Mouse (Mus musculus): Measurements from ENCODE around the gene Acadl.

The Acadl gene

DNA sequence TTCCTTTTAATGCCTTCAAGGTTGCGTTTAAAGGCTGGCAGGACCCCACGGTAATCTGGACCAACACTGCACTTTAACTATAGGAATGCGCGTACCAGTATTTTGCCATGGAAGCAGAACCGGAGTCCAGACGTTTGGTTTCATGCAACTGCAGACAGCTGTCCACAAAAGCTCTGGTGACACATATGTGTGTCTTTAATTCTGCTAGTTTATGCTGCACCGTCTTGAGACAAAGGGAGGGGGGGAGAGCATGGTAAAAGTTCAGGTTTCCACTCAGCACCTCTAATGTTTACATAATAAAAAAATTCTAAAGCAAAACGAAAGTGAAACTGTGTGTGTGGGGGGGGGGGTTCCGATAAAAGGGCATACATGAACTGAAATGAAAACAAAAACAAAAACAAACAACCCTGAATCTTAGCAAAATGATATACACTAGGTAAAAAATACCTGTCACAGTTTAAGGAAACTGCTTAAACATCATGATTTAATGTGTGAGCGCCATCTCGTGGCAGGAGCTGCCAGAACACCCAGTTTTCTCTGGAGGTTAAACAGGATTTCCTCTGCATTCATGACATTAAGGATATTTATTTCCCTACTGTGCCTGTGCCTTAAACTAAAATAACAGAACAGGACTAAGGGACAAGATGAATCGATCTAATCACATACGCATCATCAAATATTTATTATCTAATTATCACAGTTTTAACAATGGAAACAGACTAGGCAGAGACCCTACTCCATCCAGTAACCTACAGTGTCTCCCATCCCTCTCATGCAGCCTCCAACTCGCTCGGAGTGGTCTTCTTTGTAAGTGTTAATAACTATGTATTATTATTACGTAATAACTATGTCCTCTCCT lies 24.7 kb downstream of the Acadl start:
- DNase-seq: peak; percentile 92

GRCm38 (mm10) chr1:66837207-66837606 lies 25.9 kb downstream of the Acadl start:
- no peak for DNase-seq

DNA sequence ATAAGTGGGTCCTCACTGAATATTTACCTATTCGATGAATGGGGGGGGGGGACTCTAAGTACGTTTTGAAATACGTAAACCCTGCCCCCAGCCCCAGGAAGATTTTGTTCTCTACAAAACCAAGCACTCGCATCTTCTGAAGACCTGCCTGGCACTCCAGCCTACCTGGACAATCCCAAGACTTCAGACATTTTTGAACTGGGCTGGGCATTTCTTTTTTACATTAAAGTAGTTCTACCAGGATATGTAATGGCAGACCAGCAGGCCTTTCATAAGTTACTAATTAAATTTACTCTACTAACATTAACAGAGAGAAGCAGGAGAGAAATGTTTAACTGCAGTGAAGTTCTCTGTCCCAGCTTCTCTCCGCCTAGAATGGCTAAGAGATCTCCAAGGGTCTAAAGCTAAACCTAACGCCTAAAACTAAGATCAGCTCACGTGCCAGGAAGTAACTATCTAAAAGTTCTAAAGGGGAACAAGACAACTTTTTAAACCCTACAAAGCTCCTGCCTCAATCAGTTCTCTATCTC lies 30.4 kb downstream of the Acadl start:
- DNase-seq: peak; percentile 33

- DNase-seq: peak; percentile 55
Measured at GRCm38 (mm10) chr1:66831824-66832600, 31.1 kb downstream of the Acadl start.

DNA sequence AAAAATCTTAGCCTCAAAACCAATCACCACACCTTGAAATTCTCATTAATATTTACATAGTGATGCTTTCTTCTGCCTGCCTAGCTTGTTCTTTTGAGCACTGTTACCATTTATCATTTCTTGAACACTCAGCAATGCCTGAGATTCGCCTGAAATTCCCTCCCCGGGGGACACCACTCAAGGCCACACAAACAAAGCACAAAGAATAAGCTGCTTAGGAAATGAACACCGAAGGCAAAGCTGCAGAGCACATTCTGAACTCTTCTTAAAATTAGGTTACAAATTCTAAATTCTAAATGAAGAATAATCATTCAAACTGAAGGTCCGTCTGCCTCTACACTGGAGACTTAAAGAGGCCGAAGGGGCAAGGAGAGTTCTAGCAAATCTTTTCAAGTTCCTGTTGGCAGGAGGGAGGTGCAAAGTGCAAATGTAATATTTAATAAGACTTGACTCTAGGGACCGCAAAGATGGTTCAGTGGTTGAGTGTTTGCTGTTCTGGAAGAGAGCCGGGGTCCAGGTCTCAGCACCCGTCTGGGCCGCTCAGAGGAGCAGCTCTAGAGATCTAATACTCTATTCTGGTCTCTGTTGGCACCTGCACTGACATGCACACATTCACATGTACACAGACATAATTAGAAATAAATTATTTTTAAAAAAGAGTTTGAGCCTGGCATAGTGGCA lies 33.5 kb downstream of the Acadl start:
- no peak for DNase-seq

GRCm38 (mm10) chr1:66821966-66822365 lies 41.1 kb downstream of the Acadl start:
- DNase-seq: no peak

GRCm38 (mm10) chr1:66820241-66820640 lies 42.8 kb downstream of the Acadl start:
- peak; percentile 31 for DNase-seq

DNA sequence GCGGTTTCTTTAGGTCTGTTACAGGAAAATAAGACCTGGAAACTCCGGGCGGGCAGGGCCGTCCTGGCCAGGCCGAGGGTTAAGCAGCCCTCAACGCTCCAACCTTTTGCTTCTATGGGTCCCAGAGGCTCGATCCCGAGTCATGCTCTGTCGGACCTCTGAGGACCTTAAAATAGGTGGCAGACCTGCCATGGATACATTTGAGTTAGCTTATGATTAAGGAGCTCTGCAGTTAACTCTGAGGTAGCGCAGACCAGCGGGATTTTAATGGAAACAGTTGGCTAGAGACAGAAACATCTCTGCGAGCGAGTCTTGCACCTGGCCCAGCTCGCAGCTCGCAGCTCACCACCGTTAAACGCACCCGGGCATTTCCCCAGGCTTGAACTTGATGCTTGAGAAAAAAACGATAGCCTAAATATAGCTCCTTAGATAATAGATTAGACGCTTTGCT lies 45.2 kb downstream of the Acadl start:
- no peak for DNase-seq

- peak; percentile 99 for DNase-seq
Measured at GRCm38 (mm10) chr1:66817453-66817839, 45.6 kb downstream of the Acadl start, which contains the start of gene Kansl1l. Kansl1l (minus strand) TSS chr1:66817562.

DNA sequence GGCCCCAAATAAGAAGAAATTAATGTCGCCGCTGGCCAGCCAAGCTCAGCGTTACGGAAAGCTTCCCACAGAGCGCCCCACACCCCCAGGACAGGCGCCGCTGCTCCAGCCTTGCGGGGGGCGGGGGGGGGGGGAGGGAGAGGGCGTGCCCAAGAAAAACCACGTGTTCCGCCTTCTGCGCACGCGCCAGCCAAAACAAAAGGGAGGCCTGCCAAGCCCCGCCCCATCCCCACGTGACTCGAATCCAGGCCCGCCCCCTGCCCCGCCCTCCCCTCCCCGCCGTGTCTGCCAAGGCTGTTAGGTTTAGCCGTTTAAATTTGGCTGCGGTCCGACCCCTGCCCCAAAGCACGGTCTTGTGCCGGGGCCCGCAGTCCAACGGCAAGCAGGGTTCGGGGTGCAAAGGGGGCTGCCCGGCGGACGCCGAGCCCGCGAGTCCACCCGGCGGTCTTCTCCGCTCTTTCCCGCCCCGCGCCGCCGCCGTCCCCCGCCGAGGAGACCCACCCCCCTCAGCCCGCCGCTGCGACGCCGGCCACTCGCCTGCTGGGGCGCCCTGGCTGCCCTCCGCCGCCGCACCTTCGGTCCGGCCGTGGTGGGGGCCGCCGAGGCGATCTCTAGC lies 46.1 kb downstream of the Acadl start:
- peak; percentile 97 for DNase-seq

DNA sequence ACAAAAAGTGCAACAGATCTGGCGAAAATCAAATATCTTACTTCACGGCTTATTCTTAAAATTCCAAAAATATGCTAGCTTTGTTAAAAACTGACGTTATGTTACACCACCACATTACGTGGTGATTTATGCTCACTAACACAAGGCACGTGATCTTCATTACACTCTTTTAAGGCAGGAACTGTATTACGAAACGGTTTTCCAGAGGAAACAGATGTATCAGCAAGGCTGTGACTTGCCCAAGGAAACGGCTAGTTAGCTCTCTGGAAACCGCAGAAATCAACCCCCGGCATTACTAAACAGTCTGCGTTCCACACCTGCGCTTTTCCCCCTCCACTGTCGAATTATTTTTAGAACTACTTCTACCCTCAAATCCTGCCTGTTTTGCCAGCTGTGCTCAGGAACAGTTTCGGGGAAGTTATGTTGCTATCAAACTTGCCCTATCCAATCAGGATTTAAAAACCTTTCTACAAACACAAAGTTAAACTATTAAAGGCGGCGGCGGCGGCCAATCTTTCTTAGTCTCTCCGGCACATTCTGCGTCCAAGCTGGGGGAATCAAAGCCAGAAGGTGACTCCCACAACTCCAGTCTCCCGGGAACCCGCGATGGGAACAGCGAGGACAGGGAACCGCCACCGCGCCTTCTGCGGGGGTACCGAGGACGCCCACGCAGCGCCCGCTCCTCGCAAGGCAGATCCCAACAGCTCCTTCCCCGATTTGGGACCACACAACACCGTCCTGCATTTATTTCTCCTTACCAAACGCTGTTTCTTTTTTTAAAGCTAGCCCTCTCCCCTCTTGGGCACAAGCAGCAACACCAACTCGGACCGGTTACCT lies 46.9 kb downstream of the Acadl start:
- peak; percentile 74 for DNase-seq

- DNase-seq: peak; percentile 21
Measured at GRCm38 (mm10) chr1:66814756-66815155, 48.3 kb downstream of the Acadl start.

- DNase-seq: no peak
Measured at GRCm38 (mm10) chr1:66813191-66813590, 49.9 kb downstream of the Acadl start.

DNA sequence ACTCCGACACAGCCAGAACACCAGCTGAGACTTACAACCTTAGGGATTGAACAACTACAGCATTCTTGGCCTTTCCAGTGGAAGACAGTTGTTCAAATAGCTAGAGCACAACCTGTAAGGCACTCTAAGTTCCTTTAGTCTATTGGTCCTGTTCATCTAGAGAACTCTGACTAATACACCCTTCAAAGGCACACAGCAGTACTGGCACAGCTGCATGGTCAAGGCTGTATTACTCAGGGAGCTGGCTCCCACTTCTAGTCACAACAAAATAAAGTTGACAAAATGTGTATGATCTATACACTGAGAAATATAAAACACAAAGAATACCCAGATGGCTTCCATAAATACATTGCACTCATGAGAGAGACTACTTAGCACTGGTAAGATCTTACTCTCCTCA lies 56.3 kb downstream of the Acadl start:
- no peak for DNase-seq

GRCm38 (mm10) chr1:66805408-66805807 lies 57.7 kb downstream of the Acadl start:
- DNase-seq: no peak

DNA sequence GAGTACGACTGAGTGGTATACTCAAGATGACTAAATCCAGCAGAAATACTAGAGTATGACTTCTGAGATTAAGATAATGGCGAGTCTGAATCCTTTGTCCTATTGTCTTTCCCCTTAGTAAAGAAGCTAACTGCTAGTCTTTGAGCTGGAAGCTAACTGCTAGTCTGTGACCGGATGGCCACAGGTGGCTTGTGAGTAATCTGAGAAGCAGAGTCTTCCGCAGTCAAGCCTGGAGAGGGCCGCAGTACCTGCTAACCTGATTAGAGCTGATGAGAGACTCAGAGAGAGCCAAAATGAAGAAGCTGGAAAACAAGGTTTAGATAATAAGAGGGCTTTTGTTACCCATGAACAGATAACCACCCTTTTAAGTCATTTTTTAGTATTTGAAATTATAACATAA lies 58.4 kb downstream of the Acadl start:
- DNase-seq: no peak

DNA sequence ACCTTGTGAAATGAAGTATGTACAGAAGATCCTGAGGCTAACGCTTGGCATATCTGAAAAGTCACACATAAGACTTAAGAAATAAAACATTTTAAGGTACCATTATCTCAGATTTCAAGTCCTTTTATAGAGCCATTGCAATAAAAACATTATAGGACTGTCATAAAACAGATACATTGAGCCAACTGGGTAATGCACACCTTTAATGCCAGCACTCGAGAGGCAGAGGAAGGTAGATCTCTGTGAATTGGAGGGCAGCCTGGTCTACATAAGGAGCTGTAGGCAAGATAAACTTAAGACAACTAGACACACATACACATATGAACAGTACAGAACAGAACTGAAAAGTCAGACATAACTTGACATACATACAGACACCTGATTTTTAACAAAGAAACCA lies 65.1 kb downstream of the Acadl start:
- DNase-seq: no peak

GRCm38 (mm10) chr1:66792838-66793466 lies 70.1 kb downstream of the Acadl start:
- no peak for DNase-seq

GRCm38 (mm10) chr1:66782296-66782695 lies 80.8 kb downstream of the Acadl start:
- DNase-seq: no peak

DNA sequence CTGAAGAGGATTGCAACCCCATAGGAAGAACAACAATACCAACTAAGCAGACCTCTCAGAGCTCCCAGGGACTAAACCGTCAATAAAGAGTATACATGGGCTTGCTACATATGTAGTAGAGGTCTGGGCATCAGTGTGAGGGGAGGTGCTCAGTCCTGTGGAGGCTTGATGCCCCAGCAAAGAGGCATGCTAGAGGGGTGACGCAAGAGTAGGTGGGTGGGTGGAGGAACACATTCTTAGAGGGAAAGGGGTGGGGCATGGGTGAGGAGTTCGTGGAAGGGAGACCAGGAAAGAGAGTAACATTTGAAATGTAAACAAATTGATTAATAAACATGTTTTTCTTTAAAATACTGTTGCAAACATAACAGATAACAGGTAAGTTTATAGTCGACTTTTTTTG lies 82.0 kb downstream of the Acadl start:
- no peak for DNase-seq

All from kidney, postnatal 10 days (tissue).